Mouse (Mus musculus): ENCODE data around the gene Olfr735. TPM values are rescaled to one million over a fixed set of nuclear protein-coding genes. Genes with fewer than 3 reads are reported as not detected.

Gene Olfr735
- polyA plus RNA-seq (2015; fragmentation: Nextera tagmentation; extraction: Ambion mirVana), result not detected in 2 replicates

GRCm38 (mm10) chr14:50348796-50349195, at the start of gene Olfr735:
TSS of gene Olfr735 (minus strand) at chr14:50348872.
- Histone ChIP-seq H3K4me3 (no peak within 1 kb of the TSS), H3K36me3 (no peaks in the 10 kb centered on the region), H3K27ac (no peak within 1 kb of the TSS), H3K27me3 (no peaks in the 10 kb centered on the region), H3K9me3 (no peaks in the 10 kb centered on the region), H3K4me2 (replicated peaks) (no peak within 1 kb of the TSS), H3K4me1 (no peaks in the 10 kb centered on the region), H3K9ac (no peak within 1 kb of the TSS)
- WGBS, result 77% methylated on average over 2 of the region's 2 CpGs
- ATAC-seq (ENCODE audit: low FRiP score, low read depth), result no peak

GRCm38 (mm10) chr14:50380863-50381262, 32.2 kb upstream of the Olfr735 start, which contains the start of gene Olfr736:
TSS of gene Olfr736 (plus strand) at chr14:50381163.
- WGBS, result 85% methylated on average over 2 of the region's 2 CpGs

GRCm38 (mm10) chr14:50363561-50363960, 14.9 kb upstream of the Olfr735 start:
- Histone ChIP-seq H3K4me2 (replicated peaks) (no peak overlapping the region), H3K27ac (no peak overlapping the region), H3K4me3 (no peak overlapping the region), H3K9me3 (no peaks in the 10 kb centered on the region), H3K36me3 (no peaks in the 10 kb centered on the region), H3K9ac (no peak overlapping the region), H3K27me3 (no peaks in the 10 kb centered on the region), H3K4me1 (no peaks in the 10 kb centered on the region)
- 80% methylated on average over 2 of the region's 2 CpGs for WGBS
- no peak for ATAC-seq (ENCODE audit: low FRiP score, low read depth)

More at GRCm38 (mm10) chr14:50380863-50381262, 32.2 kb upstream of the Olfr735 start, which contains the start of gene Olfr736:
- Histone ChIP-seq H3K4me1 (no peaks in the 10 kb centered on the region), H3K4me2 (replicated peaks) (no peak within 1 kb of the TSS), H3K27me3 (no peaks in the 10 kb centered on the region), H3K27ac (no peak within 1 kb of the TSS), H3K4me3 (no peak within 1 kb of the TSS), H3K9ac (no peak within 1 kb of the TSS), H3K36me3 (no peaks in the 10 kb centered on the region), H3K9me3 (no peaks in the 10 kb centered on the region)
- ATAC-seq (ENCODE audit: low FRiP score, low read depth), result no peak

- Histone ChIP-seq H3K9me3 (no peaks in the 10 kb centered on the region), H3K27ac (no peak overlapping the region), H3K4me3 (no peak overlapping the region), H3K27me3 (no peaks in the 10 kb centered on the region), H3K4me2 (replicated peaks) (no peak overlapping the region), H3K4me1 (no peaks in the 10 kb centered on the region), H3K9ac (no peak overlapping the region), H3K36me3 (no peaks in the 10 kb centered on the region)
- 83% methylated on average over 3 of the region's 3 CpGs for WGBS
- no peak for ATAC-seq (ENCODE audit: low FRiP score, low read depth)
These were observed 11.8 kb upstream of the Olfr735 start for GRCm38 (mm10) chr14:50360480-50360879.

- no peaks in the 10 kb centered on the region for H3K4me1 ChIP-seq
- no peak within 1 kb of the TSS for H3K27ac ChIP-seq
- no peaks in the 10 kb centered on the region for H3K9me3 ChIP-seq
- H3K9ac ChIP-seq, result no peak within 1 kb of the TSS
- WGBS, result 74% methylated on average over 2 of the region's 2 CpGs
- H3K4me3 ChIP-seq, result no peak within 1 kb of the TSS
- no peaks in the 10 kb centered on the region for H3K27me3 ChIP-seq
- no peaks in the 10 kb centered on the region for H3K36me3 ChIP-seq
- ATAC-seq (ENCODE audit: low FRiP score, low read depth), result no peak
- H3K4me2 ChIP-seq (replicated peaks), result no peak within 1 kb of the TSS
These were observed 8.9 kb upstream of the Olfr735 start, which contains the start of gene Tlr11 for GRCm38 (mm10) chr14:50357593-50357992. TSS of gene Tlr11 (plus strand) at chr14:50357914.

- Histone ChIP-seq H3K27me3 (no peaks in the 10 kb centered on the region), H3K36me3 (no peaks in the 10 kb centered on the region), H3K27ac (no peak overlapping the region), H3K4me1 (no peaks in the 10 kb centered on the region), H3K9ac (no peak overlapping the region), H3K4me2 (replicated peaks) (no peak overlapping the region), H3K9me3 (no peaks in the 10 kb centered on the region), H3K4me3 (no peak overlapping the region)
- ATAC-seq (ENCODE audit: low FRiP score, low read depth), result no peak
- WGBS, result 87% methylated on average over 2 of the region's 2 CpGs
These were observed 8.1 kb upstream of the Olfr735 start for GRCm38 (mm10) chr14:50356725-50357124.

- 54% methylated on average over 3 of the region's 3 CpGs for WGBS
- no peak overlapping the region for H3K9ac ChIP-seq
- H3K4me1 ChIP-seq, result no peaks in the 10 kb centered on the region
- no peak overlapping the region for H3K4me3 ChIP-seq
- ATAC-seq (ENCODE audit: low FRiP score, low read depth), result no peak
- no peaks in the 10 kb centered on the region for H3K9me3 ChIP-seq
- H3K27me3 ChIP-seq, result no peaks in the 10 kb centered on the region
- no peak overlapping the region for H3K27ac ChIP-seq
- H3K36me3 ChIP-seq, result no peaks in the 10 kb centered on the region
- no peak overlapping the region for H3K4me2 ChIP-seq (replicated peaks)
These were observed 3.8 kb upstream of the Olfr735 start for GRCm38 (mm10) chr14:50352438-50352837.

GRCm38 (mm10) chr14:50326661-50327060, 22.0 kb downstream of the Olfr735 start, which contains the start of gene Olfr734:
TSS of gene Olfr734 (minus strand) at chr14:50326761.
- Histone ChIP-seq H3K27me3 (no peaks in the 10 kb centered on the region), H3K9ac (no peak within 1 kb of the TSS), H3K9me3 (no peaks in the 10 kb centered on the region), H3K4me3 (no peak within 1 kb of the TSS), H3K4me2 (replicated peaks) (no peak within 1 kb of the TSS), H3K27ac (no peak within 1 kb of the TSS), H3K36me3 (no peaks in the 10 kb centered on the region), H3K4me1 (no peaks in the 10 kb centered on the region)
- 69% methylated on average over 1 of the region's 1 CpGs for WGBS
- no peak for ATAC-seq (ENCODE audit: low FRiP score, low read depth)

GRCm38 (mm10) chr14:50301422-50301821, 47.2 kb downstream of the Olfr735 start, which contains the start of gene Olfr733:
TSS of gene Olfr733 (minus strand) at chr14:50301522.
- H3K4me3 ChIP-seq, result no peak within 1 kb of the TSS
- no peaks in the 10 kb centered on the region for H3K9me3 ChIP-seq
- H3K36me3 ChIP-seq, result no peaks in the 10 kb centered on the region
- no peaks in the 10 kb centered on the region for H3K4me1 ChIP-seq
- H3K27ac ChIP-seq, result no peak within 1 kb of the TSS
- H3K9ac ChIP-seq, result no peak within 1 kb of the TSS
- no peak within 1 kb of the TSS for H3K4me2 ChIP-seq (replicated peaks)
- ATAC-seq (ENCODE audit: low FRiP score, low read depth), result no peak
- no peaks in the 10 kb centered on the region for H3K27me3 ChIP-seq

Other genes starting within 250 kb of the Olfr735 start
- gene Olfr727, start 225.7 kb downstream of the Olfr735 start, polyA plus RNA-seq (2015; fragmentation: Nextera tagmentation; extraction: Ambion mirVana), result not detected in 2 replicates
- not detected in 2 replicates for gene Olfr728, start 206.2 kb downstream of the Olfr735 start, polyA plus RNA-seq (2015; fragmentation: Nextera tagmentation; extraction: Ambion mirVana)
- not detected in 2 replicates for gene Olfr729, start 196.0 kb downstream of the Olfr735 start, polyA plus RNA-seq (2015; fragmentation: Nextera tagmentation; extraction: Ambion mirVana)
- gene Olfr730, start 160.7 kb downstream of the Olfr735 start, polyA plus RNA-seq (2015; fragmentation: Nextera tagmentation; extraction: Ambion mirVana), result not detected in 2 replicates
- not detected in 2 replicates for gene Olfr731, start 107.0 kb downstream of the Olfr735 start, polyA plus RNA-seq (2015; fragmentation: Nextera tagmentation; extraction: Ambion mirVana)
- gene Olfr732, start 64.7 kb downstream of the Olfr735 start, polyA plus RNA-seq (2015; fragmentation: Nextera tagmentation; extraction: Ambion mirVana), result not detected in 2 replicates
- gene Olfr733, start 47.4 kb downstream of the Olfr735 start, polyA plus RNA-seq (2015; fragmentation: Nextera tagmentation; extraction: Ambion mirVana), result not detected in 2 replicates
- gene Olfr734, start 22.1 kb downstream of the Olfr735 start, polyA plus RNA-seq (2015; fragmentation: Nextera tagmentation; extraction: Ambion mirVana), result not detected in 2 replicates
- gene Tlr11, start 9.0 kb upstream of the Olfr735 start, polyA plus RNA-seq (2015; fragmentation: Nextera tagmentation; extraction: Ambion mirVana), result not detected in 2 replicates
- not detected in 2 replicates for gene Olfr736, start 32.3 kb upstream of the Olfr735 start, polyA plus RNA-seq (2015; fragmentation: Nextera tagmentation; extraction: Ambion mirVana)
- gene Olfr738, start 58.7 kb upstream of the Olfr735 start, polyA plus RNA-seq (2015; fragmentation: Nextera tagmentation; extraction: Ambion mirVana), result not detected in 2 replicates
- gene Olfr739, start 69.8 kb upstream of the Olfr735 start, polyA plus RNA-seq (2015; fragmentation: Nextera tagmentation; extraction: Ambion mirVana), result not detected in 2 replicates
- gene Olfr740, start 96.7 kb upstream of the Olfr735 start, polyA plus RNA-seq (2015; fragmentation: Nextera tagmentation; extraction: Ambion mirVana), result not detected in 2 replicates
- gene Olfr741, start 123.9 kb upstream of the Olfr735 start, polyA plus RNA-seq (2015; fragmentation: Nextera tagmentation; extraction: Ambion mirVana), result not detected in 2 replicates
- gene Olfr742, start 154.7 kb upstream of the Olfr735 start, polyA plus RNA-seq (2015; fragmentation: Nextera tagmentation; extraction: Ambion mirVana), result not detected in 2 replicates
- gene Olfr743, start 173.0 kb upstream of the Olfr735 start, polyA plus RNA-seq (2015; fragmentation: Nextera tagmentation; extraction: Ambion mirVana), result not detected in 2 replicates

Data from limb, embryonic 13.5 days (tissue).